Mouse (Mus musculus): Measurements from ENCODE around the gene Trim66. TPM values are rescaled to one million over a fixed set of nuclear protein-coding genes. Genes with fewer than 3 reads are reported as not detected.

Trim66 gene
- total RNA-seq, 1 experiment = 0.62 TPM

- Histone ChIP-seq H3K27ac (ENCODE audit: insufficient read depth, low read depth, low read length, poor library complexity, severe bottlenecking) (no peak overlapping the region), H3K9ac (ENCODE audit: insufficient read depth, low read depth, low read length, poor library complexity, severe bottlenecking) (no peak overlapping the region), H3K4me3 (ENCODE audit: insufficient read depth in 1 of 2, low read depth in 1 of 2, low read length in 2 of 2, poor library complexity in 1 of 2, severe bottlenecking in 1 of 2) (no peak overlapping the region), H3K9me3 (ENCODE audit: control insufficient read depth, insufficient read depth, low read depth, low read length) (no peaks in the 10 kb centered on the region), H3K4me1 (ENCODE audit: control insufficient read depth in 2 of 2, insufficient read depth in 2 of 2, low read length in 2 of 2, poor library complexity in 1 of 2) (peaks cover 5% of the 10 kb centered on the region in 2 experiments; a peak in 3 of 4 replicates), H3K36me3 (ENCODE audit: control insufficient read depth, insufficient read depth, low read length, poor library complexity, severe bottlenecking) (no peaks in the 10 kb centered on the region)
- no peak for TF ChIP-seq CHD2 (IDR thresholded peaks at IDR 0.05; ENCODE audit: low read depth, low read length)
- TF ChIP-seq MAFK (IDR thresholded peaks at IDR 0.05; ENCODE audit: insufficient read depth, low read depth, low read length) = no peak
- TF ChIP-seq ZC3H11A (IDR thresholded peaks at IDR 0.05; ENCODE audit: borderline replicate concordance, low read depth, low read length) = no peak
- TF ChIP-seq ZNF384 (IDR thresholded peaks at IDR 0.05; ENCODE audit: low read depth, low read length) = no peak
- no peak for TF ChIP-seq HCFC1 (IDR thresholded peaks at IDR 0.05; ENCODE audit: borderline replicate concordance, insufficient read depth, low read length)
- in situ Hi-C loops (cut with MboI; ENCODE audit: low sequenced_read_pairs in 2 of 2, unreplicated experiment in 2 of 2) = no loop called here
- no peak for DNase-seq (ENCODE audit: low read depth, low spot score)
Observed at GRCm38 (mm10) chr7:109510799-109511198, 2.9 kb upstream of the Trim66 start.

DNA sequence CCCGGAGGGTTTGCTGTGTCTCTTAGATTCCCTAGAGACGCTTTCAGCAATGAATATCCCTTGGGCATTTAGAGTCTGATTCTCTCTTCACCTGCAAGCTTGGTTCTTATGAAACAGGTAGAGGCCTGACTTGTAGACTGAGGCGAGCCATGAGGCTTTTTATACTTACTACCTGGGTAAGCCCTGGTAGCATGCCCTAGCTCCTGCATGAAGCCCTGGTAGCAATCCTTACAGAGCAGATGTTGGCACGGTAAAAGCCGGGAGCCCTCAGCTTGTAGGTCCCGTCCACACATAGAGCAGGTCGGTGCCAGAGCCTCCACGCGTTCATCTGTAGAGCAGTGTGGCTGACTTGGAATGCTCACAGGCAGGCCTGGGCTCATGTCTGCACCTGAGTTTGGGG is 362 bp downstream of the Trim66 start:
- no peak overlapping the region for H3K9ac ChIP-seq (ENCODE audit: insufficient read depth, low read depth, low read length, poor library complexity, severe bottlenecking)
- no peak for DNase-seq (ENCODE audit: low read depth, low spot score)
- in situ Hi-C loops (cut with MboI; ENCODE audit: low sequenced_read_pairs in 2 of 2, unreplicated experiment in 2 of 2) = no loop called here
- H3K27ac ChIP-seq (ENCODE audit: insufficient read depth, low read depth, low read length, poor library complexity, severe bottlenecking) = no peak overlapping the region
- H3K4me3 ChIP-seq (ENCODE audit: insufficient read depth in 1 of 2, low read depth in 1 of 2, low read length in 2 of 2, poor library complexity in 1 of 2, severe bottlenecking in 1 of 2) = no peak overlapping the region
- no peaks in the 10 kb centered on the region for H3K36me3 ChIP-seq (ENCODE audit: control insufficient read depth, insufficient read depth, low read length, poor library complexity, severe bottlenecking)
- peaks cover 5% of the 10 kb centered on the region in 2 experiments; a peak in 3 of 4 replicates for H3K4me1 ChIP-seq (ENCODE audit: control insufficient read depth in 2 of 2, insufficient read depth in 2 of 2, low read length in 2 of 2, poor library complexity in 1 of 2)
- H3K9me3 ChIP-seq (ENCODE audit: control insufficient read depth, insufficient read depth, low read depth, low read length) = no peaks in the 10 kb centered on the region
- TF ChIP-seq ZC3H11A (IDR thresholded peaks at IDR 0.05; ENCODE audit: borderline replicate concordance, low read depth, low read length) (no peak), HCFC1 (IDR thresholded peaks at IDR 0.05; ENCODE audit: borderline replicate concordance, insufficient read depth, low read length) (no peak), ZNF384 (IDR thresholded peaks at IDR 0.05; ENCODE audit: low read depth, low read length) (no peak), CHD2 (IDR thresholded peaks at IDR 0.05; ENCODE audit: low read depth, low read length) (no peak), MAFK (IDR thresholded peaks at IDR 0.05; ENCODE audit: insufficient read depth, low read depth, low read length) (no peak)

DNA sequence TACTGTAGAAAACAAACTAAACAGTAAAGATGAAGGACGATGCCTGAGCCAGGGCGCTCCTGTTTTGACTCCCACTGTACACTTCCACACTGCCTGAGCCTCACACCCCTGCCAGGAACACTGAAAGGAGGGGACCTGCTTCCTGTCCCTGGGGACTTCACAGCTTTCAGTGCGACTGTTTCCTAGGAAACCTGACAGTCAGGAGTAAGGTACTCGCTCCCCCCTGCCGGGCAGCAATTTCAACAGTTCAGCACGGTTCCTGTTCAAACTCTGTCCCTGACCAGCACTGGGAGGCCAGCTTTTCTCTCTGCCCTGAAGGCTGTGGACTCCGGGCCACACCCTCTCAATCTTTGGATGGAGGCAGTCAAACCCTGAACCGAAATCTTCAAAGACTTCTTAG is 815 bp downstream of the Trim66 start:
- H3K4me1 ChIP-seq (ENCODE audit: control insufficient read depth in 2 of 2, insufficient read depth in 2 of 2, low read length in 2 of 2, poor library complexity in 1 of 2) = peaks cover 5% of the 10 kb centered on the region in 2 experiments; a peak in 3 of 4 replicates
- no peak overlapping the region for H3K27ac ChIP-seq (ENCODE audit: insufficient read depth, low read depth, low read length, poor library complexity, severe bottlenecking)
- in situ Hi-C loops (cut with MboI; ENCODE audit: low sequenced_read_pairs in 2 of 2, unreplicated experiment in 2 of 2) = no loop called here
- H3K9ac ChIP-seq (ENCODE audit: insufficient read depth, low read depth, low read length, poor library complexity, severe bottlenecking) = no peak overlapping the region
- H3K4me3 ChIP-seq (ENCODE audit: insufficient read depth in 1 of 2, low read depth in 1 of 2, low read length in 2 of 2, poor library complexity in 1 of 2, severe bottlenecking in 1 of 2) = no peak overlapping the region
- TF ChIP-seq HCFC1 (IDR thresholded peaks at IDR 0.05; ENCODE audit: borderline replicate concordance, insufficient read depth, low read length) (no peak), ZNF384 (IDR thresholded peaks at IDR 0.05; ENCODE audit: low read depth, low read length) (no peak), ZC3H11A (IDR thresholded peaks at IDR 0.05; ENCODE audit: borderline replicate concordance, low read depth, low read length) (no peak), CHD2 (IDR thresholded peaks at IDR 0.05; ENCODE audit: low read depth, low read length) (no peak)
- H3K36me3 ChIP-seq (ENCODE audit: control insufficient read depth, insufficient read depth, low read length, poor library complexity, severe bottlenecking) = no peaks in the 10 kb centered on the region
- no peak for DNase-seq (ENCODE audit: low read depth, low spot score)
- H3K9me3 ChIP-seq (ENCODE audit: control insufficient read depth, insufficient read depth, low read depth, low read length) = no peaks in the 10 kb centered on the region

- no peak overlapping the region for H3K27ac ChIP-seq (ENCODE audit: insufficient read depth, low read depth, low read length, poor library complexity, severe bottlenecking)
- in situ Hi-C loops (cut with MboI; ENCODE audit: low sequenced_read_pairs in 2 of 2, unreplicated experiment in 2 of 2) = no loop called here
- H3K36me3 ChIP-seq (ENCODE audit: control insufficient read depth, insufficient read depth, low read length, poor library complexity, severe bottlenecking) = no peaks in the 10 kb centered on the region
- H3K4me3 ChIP-seq (ENCODE audit: insufficient read depth in 1 of 2, low read depth in 1 of 2, low read length in 2 of 2, poor library complexity in 1 of 2, severe bottlenecking in 1 of 2) = no peak overlapping the region
- TF ChIP-seq ZNF384 (IDR thresholded peaks at IDR 0.05; ENCODE audit: low read depth, low read length) = no peak
- TF ChIP-seq ZC3H11A (IDR thresholded peaks at IDR 0.05; ENCODE audit: borderline replicate concordance, low read depth, low read length) = no peak
- no peak for TF ChIP-seq MAFK (IDR thresholded peaks at IDR 0.05; ENCODE audit: insufficient read depth, low read depth, low read length)
- TF ChIP-seq CHD2 (IDR thresholded peaks at IDR 0.05; ENCODE audit: low read depth, low read length) = no peak
- no peak for TF ChIP-seq HCFC1 (IDR thresholded peaks at IDR 0.05; ENCODE audit: borderline replicate concordance, insufficient read depth, low read length)
- H3K9ac ChIP-seq (ENCODE audit: insufficient read depth, low read depth, low read length, poor library complexity, severe bottlenecking) = no peak overlapping the region
- H3K4me1 ChIP-seq (ENCODE audit: control insufficient read depth in 2 of 2, insufficient read depth in 2 of 2, low read length in 2 of 2, poor library complexity in 1 of 2) = peaks cover 3 to 5% of the 10 kb centered on the region in 2 experiments; a peak in 3 of 4 replicates
- DNase-seq (ENCODE audit: low read depth, low spot score) = no peak
- H3K9me3 ChIP-seq (ENCODE audit: control insufficient read depth, insufficient read depth, low read depth, low read length) = no peaks in the 10 kb centered on the region
Observed at GRCm38 (mm10) chr7:109497507-109497906, 10.4 kb downstream of the Trim66 start.

All from ES-E14 (cell line).